Comparison of ENCODE assay signal across 31 mouse cellular contexts in genomic region chr10:46823837-46824236, GRCm38 (mm10).
DNase-seq lines count a peak whose midpoint lies in the region; ATAC-seq and TF ChIP-seq lines count a peak whose summit lies in the region.
"Had no signal": no experiment of that assay in that cellular context is flagged by ENCODE, and none has a peak within 500 bp of the region (broad histone marks: within the 10 kb centered on the region; RNA-seq: fewer than 3 reads in every experiment).

No protein-coding gene starts in this region.

- no peaks in the 10 kb centered on the region for H3K27me3 ChIP-seq in hindbrain, embryonic 16.5 days (replicated peaks; ENCODE audit: control insufficient read depth, insufficient read depth, low read length)
- H3K27me3 ChIP-seq in hindbrain, embryonic 14.5 days (ENCODE audit: control insufficient read depth, insufficient read depth, low read length) = no peaks in the 10 kb centered on the region
- no peaks in the 10 kb centered on the region for H3K27me3 ChIP-seq in midbrain, embryonic 11.5 days (ENCODE audit: control insufficient read depth, insufficient read depth, low read length)
- no peaks in the 10 kb centered on the region for H3K27me3 ChIP-seq in midbrain, embryonic 10.5 days (ENCODE audit: low read depth, poor library complexity, severe bottlenecking)
- H3K27me3 ChIP-seq: CH12.LX; embryonic facial prominence, embryonic 13.5 days; forebrain, embryonic 12.5 days; forebrain, embryonic 15.5 days; heart, embryonic 12.5 days; heart, embryonic 15.5 days; hindbrain, embryonic 15.5 days; Patski had no signal

- H3K9ac ChIP-seq in hindbrain, embryonic 16.5 days (ENCODE audit: low read depth, low read length) = no peak overlapping the region
- H3K9ac ChIP-seq in hindbrain, embryonic 14.5 days = no peak overlapping the region
- no peak overlapping the region for H3K9ac ChIP-seq in midbrain, embryonic 11.5 days (ENCODE audit: low read length)
- H3K9ac ChIP-seq: embryonic facial prominence, embryonic 13.5 days; forebrain, embryonic 12.5 days; forebrain, embryonic 15.5 days; heart, embryonic 12.5 days; heart, embryonic 15.5 days; hindbrain, embryonic 15.5 days had no signal

- DNase-seq in hindbrain, embryonic 14.5 days (ENCODE audit: low spot score) = no peak
- DNase-seq in midbrain, embryonic 11.5 days (ENCODE audit: low spot score, missing footprints) = peak; percentile 47
- DNase-seq in midbrain, embryonic 10.5 days (ENCODE audit: low spot score) = no peak
- DNase-seq in brain, embryonic 14.5 days (ENCODE audit: low read depth) = peak; percentile 57
- peak; percentile 78 for DNase-seq in retina, postnatal 1 day
- no peak for DNase-seq in adrenal gland, postnatal 4 days (ENCODE audit: low spot score in 2 of 2)
- DNase-seq: adrenal gland, adult 2 months; adrenal gland, postnatal 14 days; B cell, adult 2 months; cerebellum, adult 18-20 months; cerebellum, adult 9-11 months; cerebellum, postnatal 36 days; embryo, embryonic 11 days; gastrocnemius, postnatal 25 days; heart, adult 18-20 months; heart, postnatal 10 days; heart, postnatal 36 days had no signal

- peaks cover 5% of the 10 kb centered on the region; the same call in 1 of the 2 replicates for H3K4me1 ChIP-seq in hindbrain, embryonic 16.5 days (ENCODE audit: control insufficient read depth, insufficient read depth, low read depth, low read length)
- no peaks in the 10 kb centered on the region for H3K4me1 ChIP-seq in hindbrain, embryonic 14.5 days (replicated peaks; ENCODE audit: control insufficient read depth, insufficient read depth, low read length)
- H3K4me1 ChIP-seq in midbrain, embryonic 11.5 days (ENCODE audit: control insufficient read depth, insufficient read depth, low read length) = peaks cover 6% of the 10 kb centered on the region; the same call in 1 of the 2 replicates
- peaks cover 23% of the 10 kb centered on the region for H3K4me1 ChIP-seq in midbrain, embryonic 10.5 days
- H3K4me1 ChIP-seq: embryonic facial prominence, embryonic 10.5 days; embryonic facial prominence, embryonic 13.5 days; heart, embryonic 12.5 days; heart, embryonic 15.5 days had no signal

- H3K4me2 ChIP-seq in hindbrain, embryonic 16.5 days (ENCODE audit: low read length) = no peak overlapping the region
- no peak overlapping the region for H3K4me2 ChIP-seq in hindbrain, embryonic 14.5 days (replicated peaks)
- H3K4me2 ChIP-seq in midbrain, embryonic 11.5 days = no peak overlapping the region
- H3K4me2 ChIP-seq: embryonic facial prominence, embryonic 13.5 days; forebrain, embryonic 12.5 days; forebrain, embryonic 15.5 days; heart, embryonic 12.5 days; heart, embryonic 15.5 days; hindbrain, embryonic 15.5 days had no signal

- ATAC-seq in hindbrain, embryonic 16.5 days = peak; percentile 59; the same call in 1 of the 2 replicates
- no peak for ATAC-seq in hindbrain, embryonic 14.5 days (ENCODE audit: low FRiP score)
- ATAC-seq in midbrain, embryonic 11.5 days (ENCODE audit: low FRiP score) = no peak
- ATAC-seq: forebrain, embryonic 15.5 days; inflammation-experienced regulatory T-cells, adult 6 months; Patski had no signal

- no peak for TF ChIP-seq CTCF in brain, embryonic 14.5 days (IDR thresholded peaks at IDR 0.05; ENCODE audit: borderline replicate concordance, extremely low read depth, insufficient read depth, insufficient read length)

- H3K9me3 ChIP-seq in hindbrain, embryonic 16.5 days (ENCODE audit: control insufficient read depth, low read length) = no peaks in the 10 kb centered on the region
- H3K9me3 ChIP-seq in hindbrain, embryonic 14.5 days (ENCODE audit: control insufficient read depth, low read length) = no peaks in the 10 kb centered on the region
- no peaks in the 10 kb centered on the region for H3K9me3 ChIP-seq in midbrain, embryonic 11.5 days (ENCODE audit: control insufficient read depth, low read length)
- no peaks in the 10 kb centered on the region for H3K9me3 ChIP-seq in midbrain, embryonic 10.5 days (replicated peaks)
- H3K9me3 ChIP-seq: embryonic facial prominence, embryonic 10.5 days; embryonic facial prominence, embryonic 13.5 days; forebrain, embryonic 12.5 days; forebrain, embryonic 15.5 days; G1E; heart, embryonic 12.5 days; heart, embryonic 15.5 days; hindbrain, embryonic 10.5 days; hindbrain, embryonic 15.5 days had no signal

- TF ChIP-seq POLR2A in brain, embryonic 14.5 days (IDR thresholded peaks at IDR 0.05; ENCODE audit: borderline replicate concordance, extremely low read depth, insufficient read depth, insufficient read length, poor library complexity, severe bottlenecking) = no peak

- no peak overlapping the region for H3K27ac ChIP-seq in hindbrain, embryonic 16.5 days (ENCODE audit: low read depth, low read length)
- no peak overlapping the region for H3K27ac ChIP-seq in hindbrain, embryonic 14.5 days
- H3K27ac ChIP-seq in midbrain, embryonic 11.5 days (ENCODE audit: low read depth, low read length) = no peak overlapping the region
- no peak overlapping the region for H3K27ac ChIP-seq in midbrain, embryonic 10.5 days (replicated peaks)
- H3K27ac ChIP-seq: embryonic facial prominence, embryonic 10.5 days; embryonic facial prominence, embryonic 13.5 days; forebrain, embryonic 12.5 days; forebrain, embryonic 15.5 days; heart, embryonic 15.5 days; hindbrain, embryonic 10.5 days; hindbrain, embryonic 15.5 days had no signal

- WGBS in hindbrain, embryonic 16.5 days = 39% methylated on average over 1 of the region's 1 CpGs
- WGBS in hindbrain, embryonic 14.5 days = 43% methylated on average over 1 of the region's 1 CpGs
- WGBS in midbrain, embryonic 11.5 days = 56% methylated on average over 1 of the region's 1 CpGs
- WGBS in midbrain, embryonic 10.5 days = 72% methylated on average over 1 of the region's 1 CpGs

- no peak overlapping the region for H3K4me3 ChIP-seq in hindbrain, embryonic 16.5 days (ENCODE audit: low read length)
- H3K4me3 ChIP-seq in hindbrain, embryonic 14.5 days (replicated peaks; ENCODE audit: low read length) = no peak overlapping the region
- H3K4me3 ChIP-seq in midbrain, embryonic 11.5 days (ENCODE audit: low read depth, low read length) = no peak overlapping the region
- no peak overlapping the region for H3K4me3 ChIP-seq in midbrain, embryonic 10.5 days
- H3K4me3 ChIP-seq: embryonic facial prominence, embryonic 10.5 days; embryonic facial prominence, embryonic 13.5 days; erythroblast, embryonic 14.5 days; forebrain, embryonic 12.5 days; forebrain, embryonic 15.5 days; heart, embryonic 12.5 days; heart, embryonic 15.5 days; hindbrain, embryonic 10.5 days; hindbrain, embryonic 15.5 days had no signal

- no peaks in the 10 kb centered on the region for H3K36me3 ChIP-seq in hindbrain, embryonic 16.5 days (ENCODE audit: control insufficient read depth, insufficient read depth, low read length)
- H3K36me3 ChIP-seq in hindbrain, embryonic 14.5 days (replicated peaks; ENCODE audit: control insufficient read depth, insufficient read depth) = no peaks in the 10 kb centered on the region
- H3K36me3 ChIP-seq in midbrain, embryonic 11.5 days (ENCODE audit: control insufficient read depth, insufficient read depth, low read length) = no peaks in the 10 kb centered on the region
- no peaks in the 10 kb centered on the region for H3K36me3 ChIP-seq in midbrain, embryonic 10.5 days
- H3K36me3 ChIP-seq: embryonic facial prominence, embryonic 10.5 days; embryonic facial prominence, embryonic 13.5 days; forebrain, embryonic 12.5 days; forebrain, embryonic 15.5 days; G1E; heart, embryonic 12.5 days; heart, embryonic 15.5 days; hindbrain, embryonic 10.5 days; hindbrain, embryonic 15.5 days had no signal

Comparison
In these comparisons a context has a peak if more than half of its experiments do, and no peak if none do; other contexts are left out.
1. DNase-seq: peak in midbrain, embryonic 11.5 days (single experiment), brain, embryonic 14.5 days (single experiment) and retina, postnatal 1 day (single experiment); none in hindbrain, embryonic 14.5 days (single experiment), midbrain, embryonic 10.5 days (single experiment) and adrenal gland, postnatal 4 days (0 of 2).